Mouse (Mus musculus) myocyte (in vitro differentiated cells): Measurements from ENCODE around the gene Dtx1.

ENCODE experiments used
- CEBPB ChIP-seq: IDR thresholded peaks from 2 replicates; pipeline ENCODE4 v1.6.1; 2011; ENCODE audit warnings: mild to moderate bottlenecking, moderate library complexity; ENCODE audit not compliant: poor library complexity, insufficient read depth, severe bottlenecking
- POLR2A ChIP-seq: IDR thresholded peaks from one replicate; pipeline ENCODE4 v1.6.1; 2011; ENCODE audit warnings: low read depth, mild to moderate bottlenecking, control low read depth, moderate library complexity; ENCODE audit not compliant: insufficient read length
- USF1 ChIP-seq: IDR thresholded peaks from one replicate; pipeline ENCODE4 v1.6.1; 2011; ENCODE audit warnings: low read depth, mild to moderate bottlenecking, control low read depth, moderate library complexity

DNA sequence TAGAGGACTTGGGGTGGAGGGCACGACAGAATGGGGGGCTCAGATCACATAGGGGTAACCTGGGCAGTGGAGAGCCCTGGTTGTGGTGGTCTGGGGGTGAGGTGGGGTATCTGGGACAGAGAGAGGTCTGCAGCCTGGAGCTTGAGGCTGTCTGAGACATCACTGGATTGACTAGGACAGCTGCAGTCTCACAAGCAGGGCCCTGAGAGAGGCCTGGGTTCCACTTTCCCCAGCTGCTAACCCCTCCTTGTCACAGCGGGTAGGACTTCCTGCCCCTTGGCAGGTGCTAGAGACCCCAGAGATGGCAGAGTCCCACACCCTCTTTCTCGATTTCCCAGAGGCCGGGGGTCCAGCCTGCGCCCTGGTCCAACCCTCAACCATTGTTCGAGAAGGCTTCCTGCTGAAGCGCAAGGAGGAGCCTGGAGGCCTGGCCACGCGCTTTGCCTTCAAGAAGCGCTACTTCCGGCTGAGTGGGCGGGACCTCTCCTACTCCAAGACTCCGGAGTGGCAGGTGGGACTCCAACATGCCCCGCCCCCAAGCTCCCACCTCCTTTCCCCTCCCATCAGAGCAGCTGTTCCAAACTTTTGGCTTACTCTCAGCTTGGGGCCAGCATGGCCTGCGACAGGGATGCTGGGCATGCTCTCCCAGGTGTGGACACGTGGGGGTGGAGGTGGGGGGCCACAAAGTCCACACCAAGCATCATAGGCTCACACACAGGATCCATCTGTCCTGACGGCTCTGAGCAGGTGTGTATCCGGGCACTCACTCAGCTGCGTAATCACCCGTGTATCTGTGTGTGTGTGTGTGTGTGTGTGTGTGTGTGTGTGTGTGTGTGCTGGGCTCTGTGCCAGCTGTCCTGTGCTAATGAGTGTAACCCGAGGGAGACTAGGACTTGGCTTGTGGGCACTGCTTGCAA, 37.2 kb downstream of the Dtx1 start:
- no peak for TF ChIP-seq POLR2A
- TF ChIP-seq CEBPB, result no peak
- no peak for TF ChIP-seq USF1
